Mouse (Mus musculus): ENCODE results near the gene Klrc1. TPM values are rescaled to one million over a fixed set of nuclear protein-coding genes. Genes with fewer than 3 reads are reported as not detected.
"Not testable (repeated sequence)": the region's sequence is repeated elsewhere in the genome, so short reads cannot be mapped to it uniquely, and the experiment has no call there.

Gene Klrc1
- not detected in 2 replicates for polyA plus RNA-seq (2014; fragmentation: Nextera tagmentation; extraction: Ambion mirVana)

- H3K27ac ChIP-seq (ENCODE audit: low read depth, low read length): no peak within 1 kb of the TSS
- DNase-seq (ENCODE audit: low spot score) (no peak), ATAC-seq (replicated peaks; ENCODE audit: low FRiP score) (no peak)
- H3K9me3 ChIP-seq (ENCODE audit: control insufficient read depth, low read length): no peaks in the 10 kb centered on the region
- H3K4me2 ChIP-seq: no peak within 1 kb of the TSS
- no peaks in the 10 kb centered on the region for H3K27me3 ChIP-seq (replicated peaks; ENCODE audit: control insufficient read depth, insufficient read depth, low read length)
- H3K4me3 ChIP-seq (ENCODE audit: low read depth, low read length): no peak within 1 kb of the TSS
- H3K4me1 ChIP-seq (replicated peaks; ENCODE audit: control insufficient read depth, insufficient read depth, low read length): no peaks in the 10 kb centered on the region
- 78% methylated on average over 3 of the region's 3 CpGs for WGBS
- no peaks in the 10 kb centered on the region for H3K36me3 ChIP-seq (ENCODE audit: control insufficient read depth, insufficient read depth, low read length)
- H3K9ac ChIP-seq (ENCODE audit: low read depth, low read length): no peak within 1 kb of the TSS
These were observed at the start of gene Klrc1 for GRCm38 (mm10) chr6:129678873-129679272. TSS of gene Klrc1 (minus strand) at chr6:129678973.

GRCm38 (mm10) chr6:129727237-129727636 lies 48.5 kb upstream of the Klrc1 start:
- no peak overlapping the region for H3K9ac ChIP-seq (ENCODE audit: low read depth, low read length)
- ATAC-seq (replicated peaks; ENCODE audit: low FRiP score) (no peak), DNase-seq (ENCODE audit: low spot score) (no peak)
- whole genome bisulfite sequencing: 86% methylated on average over 1 of the region's 1 CpGs
- no peak overlapping the region for H3K4me3 ChIP-seq (ENCODE audit: low read depth, low read length)
- H3K9me3 ChIP-seq (ENCODE audit: control insufficient read depth, low read length): no peaks in the 10 kb centered on the region
- H3K27me3 ChIP-seq (replicated peaks; ENCODE audit: control insufficient read depth, insufficient read depth, low read length): no peaks in the 10 kb centered on the region
- H3K36me3 ChIP-seq (ENCODE audit: control insufficient read depth, insufficient read depth, low read length): no peaks in the 10 kb centered on the region
- H3K4me1 ChIP-seq (replicated peaks; ENCODE audit: control insufficient read depth, insufficient read depth, low read length): no peaks in the 10 kb centered on the region
- H3K4me2 ChIP-seq: no peak overlapping the region
- no peak overlapping the region for H3K27ac ChIP-seq (ENCODE audit: low read depth, low read length)

- Histone ChIP-seq H3K27me3 (replicated peaks; ENCODE audit: control insufficient read depth, insufficient read depth, low read length) (no peaks in the 10 kb centered on the region), H3K36me3 (ENCODE audit: control insufficient read depth, insufficient read depth, low read length) (no peaks in the 10 kb centered on the region), H3K9ac (ENCODE audit: low read depth, low read length) (no peak overlapping the region), H3K4me3 (ENCODE audit: low read depth, low read length) (no peak overlapping the region), H3K4me1 (replicated peaks; ENCODE audit: control insufficient read depth, insufficient read depth, low read length) (no peaks in the 10 kb centered on the region), H3K27ac (ENCODE audit: low read depth, low read length) (no peak overlapping the region), H3K9me3 (ENCODE audit: control insufficient read depth, low read length) (no peaks in the 10 kb centered on the region), H3K4me2 (no peak overlapping the region)
- ATAC-seq (replicated peaks; ENCODE audit: low FRiP score) (no peak), DNase-seq (ENCODE audit: low spot score) (no peak)
- 55% methylated on average over 1 of the region's 1 CpGs for WGBS
These were observed 42.6 kb upstream of the Klrc1 start for GRCm38 (mm10) chr6:129721390-129721789.

- Histone ChIP-seq H3K4me2 (no peak overlapping the region), H3K27ac (ENCODE audit: low read depth, low read length) (no peak overlapping the region), H3K9ac (ENCODE audit: low read depth, low read length) (no peak overlapping the region), H3K36me3 (ENCODE audit: control insufficient read depth, insufficient read depth, low read length) (no peaks in the 10 kb centered on the region), H3K4me3 (ENCODE audit: low read depth, low read length) (no peak overlapping the region), H3K9me3 (ENCODE audit: control insufficient read depth, low read length) (no peaks in the 10 kb centered on the region), H3K4me1 (replicated peaks; ENCODE audit: control insufficient read depth, insufficient read depth, low read length) (no peaks in the 10 kb centered on the region), H3K27me3 (replicated peaks; ENCODE audit: control insufficient read depth, insufficient read depth, low read length) (no peaks in the 10 kb centered on the region)
- ATAC-seq (replicated peaks; ENCODE audit: low FRiP score): no peak
- DNase-seq (ENCODE audit: low spot score): no peak
- 32% methylated on average over 3 of the region's 3 CpGs for WGBS
These were observed 41.7 kb upstream of the Klrc1 start for GRCm38 (mm10) chr6:129720487-129720886.

- H3K27ac ChIP-seq (ENCODE audit: low read depth, low read length): no peak within 1 kb of the TSS
These were observed 38.3 kb upstream of the Klrc1 start, which contains the start of gene Klri1 for GRCm38 (mm10) chr6:129717032-129717431. TSS of gene Klri1 (minus strand) at chr6:129717132.

GRCm38 (mm10) chr6:129713566-129713965 lies 34.8 kb upstream of the Klrc1 start:
- WGBS: 13% methylated on average over 1 of the region's 1 CpGs
- ATAC-seq (replicated peaks; ENCODE audit: low FRiP score): no peak

More at GRCm38 (mm10) chr6:129717032-129717431, 38.3 kb upstream of the Klrc1 start, which contains the start of gene Klri1:
- no peak for DNase-seq (ENCODE audit: low spot score)
- Histone ChIP-seq H3K36me3 (ENCODE audit: control insufficient read depth, insufficient read depth, low read length) (no peaks in the 10 kb centered on the region), H3K27me3 (replicated peaks; ENCODE audit: control insufficient read depth, insufficient read depth, low read length) (no peaks in the 10 kb centered on the region), H3K4me2 (no peak within 1 kb of the TSS), H3K9ac (ENCODE audit: low read depth, low read length) (no peak within 1 kb of the TSS), H3K4me1 (replicated peaks; ENCODE audit: control insufficient read depth, insufficient read depth, low read length) (no peaks in the 10 kb centered on the region), H3K4me3 (ENCODE audit: low read depth, low read length) (no peak within 1 kb of the TSS), H3K9me3 (ENCODE audit: control insufficient read depth, low read length) (no peaks in the 10 kb centered on the region)
- ATAC-seq (replicated peaks; ENCODE audit: low FRiP score): no peak
- 80% methylated on average over 4 of the region's 4 CpGs for WGBS

GRCm38 (mm10) chr6:129691436-129691835 lies 12.7 kb upstream of the Klrc1 start:
- not testable (repeated sequence) for H3K36me3 ChIP-seq (ENCODE audit: control insufficient read depth, insufficient read depth, low read length); DNase-seq (ENCODE audit: low spot score); H3K9ac ChIP-seq (ENCODE audit: low read depth, low read length); H3K4me3 ChIP-seq (ENCODE audit: low read depth, low read length); H3K27me3 ChIP-seq (replicated peaks; ENCODE audit: control insufficient read depth, insufficient read depth, low read length); ATAC-seq (replicated peaks; ENCODE audit: low FRiP score); H3K4me1 ChIP-seq (replicated peaks; ENCODE audit: control insufficient read depth, insufficient read depth, low read length); H3K4me2 ChIP-seq; H3K27ac ChIP-seq (ENCODE audit: low read depth, low read length); H3K9me3 ChIP-seq (ENCODE audit: control insufficient read depth, low read length)
- WGBS: 62% methylated on average over 10 of the region's 10 CpGs

More at GRCm38 (mm10) chr6:129713566-129713965, 34.8 kb upstream of the Klrc1 start:
- no peak overlapping the region for H3K4me2 ChIP-seq
- no peaks in the 10 kb centered on the region for H3K9me3 ChIP-seq (ENCODE audit: control insufficient read depth, low read length)
- no peak overlapping the region for H3K4me3 ChIP-seq (ENCODE audit: low read depth, low read length)
- DNase-seq (ENCODE audit: low spot score): no peak
- no peak overlapping the region for H3K9ac ChIP-seq (ENCODE audit: low read depth, low read length)
- no peaks in the 10 kb centered on the region for H3K4me1 ChIP-seq (replicated peaks; ENCODE audit: control insufficient read depth, insufficient read depth, low read length)
- H3K27me3 ChIP-seq (replicated peaks; ENCODE audit: control insufficient read depth, insufficient read depth, low read length): no peaks in the 10 kb centered on the region
- no peaks in the 10 kb centered on the region for H3K36me3 ChIP-seq (ENCODE audit: control insufficient read depth, insufficient read depth, low read length)
- H3K27ac ChIP-seq (ENCODE audit: low read depth, low read length): no peak overlapping the region

GRCm38 (mm10) chr6:129680379-129680778 lies 1.6 kb upstream of the Klrc1 start:
- Histone ChIP-seq H3K4me2 (no peak overlapping the region), H3K27me3 (replicated peaks; ENCODE audit: control insufficient read depth, insufficient read depth, low read length) (no peaks in the 10 kb centered on the region), H3K4me3 (ENCODE audit: low read depth, low read length) (no peak overlapping the region), H3K27ac (ENCODE audit: low read depth, low read length) (no peak overlapping the region), H3K4me1 (replicated peaks; ENCODE audit: control insufficient read depth, insufficient read depth, low read length) (no peaks in the 10 kb centered on the region), H3K9ac (ENCODE audit: low read depth, low read length) (no peak overlapping the region), H3K36me3 (ENCODE audit: control insufficient read depth, insufficient read depth, low read length) (no peaks in the 10 kb centered on the region), H3K9me3 (ENCODE audit: control insufficient read depth, low read length) (no peaks in the 10 kb centered on the region)
- no peak for ATAC-seq (replicated peaks; ENCODE audit: low FRiP score)
- DNase-seq (ENCODE audit: low spot score): no peak
- WGBS: 57% methylated on average over 1 of the region's 1 CpGs

GRCm38 (mm10) chr6:129661301-129661700 lies 17.5 kb downstream of the Klrc1 start:
- not testable (repeated sequence) for DNase-seq (ENCODE audit: low spot score); H3K9ac ChIP-seq (ENCODE audit: low read depth, low read length); H3K36me3 ChIP-seq (ENCODE audit: control insufficient read depth, insufficient read depth, low read length); H3K27me3 ChIP-seq (replicated peaks; ENCODE audit: control insufficient read depth, insufficient read depth, low read length); ATAC-seq (replicated peaks; ENCODE audit: low FRiP score); H3K9me3 ChIP-seq (ENCODE audit: control insufficient read depth, low read length); H3K4me3 ChIP-seq (ENCODE audit: low read depth, low read length); H3K4me1 ChIP-seq (replicated peaks; ENCODE audit: control insufficient read depth, insufficient read depth, low read length); H3K4me2 ChIP-seq; H3K27ac ChIP-seq (ENCODE audit: low read depth, low read length)
- WGBS: no CpG with 5 or more reads among the region's 3 CpGs

Measured in liver, embryonic 11.5 days (tissue).